Mouse (Mus musculus) olfactory bulb, adult 2 months (tissue): ENCODE results near the gene Ctnna2.

Experiments used
- CTCF ChIP-seq: fragments of 200-500 bp; IDR thresholded peaks from 2 replicates; pipeline ENCODE4 v1.5.1; 2012; ENCODE audit warnings: low read depth, mild to moderate bottlenecking, low read length, moderate library complexity; ENCODE audit not compliant: insufficient read depth
- POLR2A ChIP-seq: fragments of 200-500 bp; IDR thresholded peaks from 2 replicates; pipeline ENCODE4 v1.6.1; 2012; ENCODE audit warnings: mild to moderate bottlenecking, low read depth, low read length, moderate library complexity; ENCODE audit not compliant: insufficient read depth

GRCm38 (mm10) chr6:76908086-76908485, 1071.4 kb downstream of the Ctnna2 start:
- TF ChIP-seq POLR2A (no peak), CTCF (no peak)
